In the genomic region with DNA sequence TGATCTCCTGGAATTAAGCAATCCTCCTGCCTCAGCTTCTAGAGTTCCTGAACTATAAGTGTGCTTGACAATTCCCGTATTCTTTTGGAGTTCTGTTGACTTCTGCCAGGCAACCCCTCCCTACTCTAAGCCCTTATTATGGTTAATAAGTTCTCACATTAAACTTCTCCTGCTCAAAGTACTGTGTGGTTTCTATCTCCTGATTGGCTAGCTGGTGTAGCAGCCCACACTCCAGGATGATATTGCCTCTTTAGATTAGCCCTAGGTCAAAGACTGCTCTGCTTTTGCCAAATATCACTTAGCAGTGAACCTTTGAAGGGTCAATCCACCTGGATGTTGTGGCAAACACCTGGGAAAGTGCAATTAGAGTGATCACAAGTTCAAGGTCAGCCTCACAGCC, we compare ENCODE assay signal across 9 mouse cellular contexts. TPM values are rescaled to one million over a fixed set of nuclear protein-coding genes. Genes with fewer than 3 reads are reported as not detected.
DNase-seq lines count a peak whose midpoint lies in the region; ATAC-seq and TF ChIP-seq lines count a peak whose summit lies in the region.
"Had no signal": no experiment of that assay in that cellular context is flagged by ENCODE, and none has a peak within 500 bp of the region (broad histone marks: within the 10 kb centered on the region; RNA-seq: fewer than 3 reads in every experiment).

No protein-coding gene starts in this region.

- no peak overlapping the region for H3K9ac ChIP-seq in hindbrain, embryonic 13.5 days
- H3K9ac ChIP-seq in limb, embryonic 14.5 days (ENCODE audit: low read depth, low read length, severe bottlenecking) = peak overlapping the region; percentile 43; the same call in 1 of the 2 replicates

- TF ChIP-seq POLR2A in limb, embryonic 14.5 days (IDR thresholded peaks at IDR 0.05; ENCODE audit: borderline replicate concordance, extremely low read depth, insufficient read depth, insufficient read length) = no peak
- TF ChIP-seq POLR2A in small intestine, adult 2 months (IDR thresholded peaks at IDR 0.05; ENCODE audit: low read depth, low read length) = no peak

- H3K4me1 ChIP-seq in hindbrain, embryonic 13.5 days (replicated peaks) = peaks cover 9% of the 10 kb centered on the region
- no peaks in the 10 kb centered on the region for H3K4me1 ChIP-seq in limb, embryonic 14.5 days (ENCODE audit: control insufficient read depth, insufficient read depth, low read length)
- peaks cover 29% of the 10 kb centered on the region for H3K4me1 ChIP-seq in small intestine, adult 2 months (ENCODE audit: control insufficient read depth, insufficient read depth, insufficient read length, low read length)

- no peak for TF ChIP-seq CTCF in left cerebral cortex, adult 2 months (IDR thresholded peaks at IDR 0.05)
- no peak for TF ChIP-seq CTCF in small intestine, adult 2 months (IDR thresholded peaks at IDR 0.05; ENCODE audit: extremely low read depth, insufficient read length, insufficient replicate concordance, low read depth, low read length)

- peaks cover 24% of the 10 kb centered on the region for H3K27me3 ChIP-seq in hindbrain, embryonic 13.5 days
- H3K27me3 ChIP-seq in limb, embryonic 14.5 days (ENCODE audit: control insufficient read depth, insufficient read depth, low read length) = no peaks in the 10 kb centered on the region
- H3K27me3 ChIP-seq in small intestine, adult 2 months (ENCODE audit: control insufficient read depth, insufficient read depth, low read length) = no peaks in the 10 kb centered on the region

- ATAC-seq in hindbrain, embryonic 13.5 days (ENCODE audit: low FRiP score) = no peak
- no peak for ATAC-seq in limb, embryonic 14.5 days (ENCODE audit: low FRiP score, low read depth)

- H3K4me3 ChIP-seq in left cerebral cortex, adult 2 months = peak overlapping the region; percentile 28
- H3K4me3 ChIP-seq in hindbrain, embryonic 13.5 days = peak overlapping the region; percentile 15; the same call in 1 of the 2 replicates
- peak overlapping the region; percentile 13; the same call in 1 of the 2 replicates for H3K4me3 ChIP-seq in limb, embryonic 14.5 days (replicated peaks; ENCODE audit: low read length)
- H3K4me3 ChIP-seq in small intestine, adult 2 months (ENCODE audit: low read depth, low read length) = no peak overlapping the region

- WGBS in hindbrain, embryonic 13.5 days = 71% methylated on average over 1 of the region's 1 CpGs
- 43% methylated on average over 1 of the region's 1 CpGs for WGBS in limb, embryonic 14.5 days
- WGBS in small intestine, adult 2 months = 11% methylated on average over 1 of the region's 1 CpGs

- H3K9me3 ChIP-seq in hindbrain, embryonic 13.5 days = no peaks in the 10 kb centered on the region
- H3K9me3 ChIP-seq in limb, embryonic 14.5 days (ENCODE audit: control insufficient read depth, low read length) = no peaks in the 10 kb centered on the region

- H3K36me3 ChIP-seq in hindbrain, embryonic 13.5 days = no peaks in the 10 kb centered on the region
- no peaks in the 10 kb centered on the region for H3K36me3 ChIP-seq in limb, embryonic 14.5 days (ENCODE audit: control insufficient read depth, insufficient read depth, low read length)
- no peaks in the 10 kb centered on the region for H3K36me3 ChIP-seq in small intestine, adult 2 months (ENCODE audit: control insufficient read depth, insufficient read depth, low read length)

- peak overlapping the region; percentile 45 for H3K4me2 ChIP-seq in hindbrain, embryonic 13.5 days
- H3K4me2 ChIP-seq in limb, embryonic 14.5 days (replicated peaks; ENCODE audit: low read depth, low read length, severe bottlenecking) = peak overlapping the region; percentile 43

- no peak overlapping the region for H3K27ac ChIP-seq in left cerebral cortex, adult 2 months
- H3K27ac ChIP-seq in hindbrain, embryonic 13.5 days = no peak overlapping the region
- H3K27ac ChIP-seq in limb, embryonic 14.5 days (replicated peaks; ENCODE audit: low read depth, low read length) = no peak overlapping the region
- peak overlapping the region; percentile 89 for H3K27ac ChIP-seq in small intestine, adult 2 months (ENCODE audit: insufficient read depth, low read depth, low read length)

- intact Hi-C loops in left cerebral cortex, adult 2 months (cut with DNase I) = no loop called here
- intact Hi-C loops in left cerebral cortex, postnatal 25 days (cut with DNase I) = no loop called here

- DNase-seq in left cerebral cortex, adult 2 months (ENCODE audit: extremely low spot score in 1 of 2, low spot score in 2 of 2) = no peak
- no peak for DNase-seq in left cerebral cortex, postnatal 25 days (ENCODE audit: low spot score in 2 of 2)
- no peak for DNase-seq in limb, embryonic 14.5 days (ENCODE audit: low spot score)
- no peak for DNase-seq in thymus, postnatal 25 days
- DNase-seq in gastrocnemius, postnatal 25 days = no peak
- no peak for DNase-seq in adrenal gland, postnatal 4 days (ENCODE audit: low spot score in 2 of 2)

RNA-seq across cellular contexts. Expression of a gene that starts 19.1 kb away (rescaled TPM):
- 1 to 10 TPM; 5.5 to 5.9 TPM for total RNA-seq in left cerebral cortex, adult 2 months (2021)
- total RNA-seq in left cerebral cortex, postnatal 25 days (2021) = 1 to 10 TPM; 4.1 to 5.2 TPM
- 12.1 and 12.4 TPM in 2 replicates for polyA plus RNA-seq in hindbrain, embryonic 13.5 days (2015; fragmentation: Nextera tagmentation; extraction: Ambion mirVana)
- polyA plus RNA-seq in limb, embryonic 14.5 days (2012; rRNA removed) = 51.7 and 52.2 TPM in 2 replicates
- 42.2 and 48.1 TPM in 2 replicates for polyA plus RNA-seq in limb, embryonic 14.5 days (2014; fragmentation: Nextera tagmentation; extraction: Ambion mirVana)
- 46.1 and 122 TPM in 2 replicates for polyA plus RNA-seq in small intestine, adult 2 months (2012; rRNA removed)
- 10 to 100 TPM; 10.2 to 12.8 TPM for total RNA-seq in gastrocnemius, postnatal 25 days (2021)
- 10 to 100 TPM; 32.1 to 35.2 TPM for total RNA-seq in adrenal gland, postnatal 4 days (2021)

RNA-seq across cellular contexts. Expression of a gene that starts 22.7 kb away (rescaled TPM):
- total RNA-seq in left cerebral cortex, adult 2 months (2021) = 10 to 100 TPM; 49.3 to 55.0 TPM
- total RNA-seq in left cerebral cortex, postnatal 25 days (2021) = 10 to 100 TPM; 51.3 to 56.8 TPM
- 46.8 and 49.7 TPM in 2 replicates for polyA plus RNA-seq in hindbrain, embryonic 13.5 days (2015; fragmentation: Nextera tagmentation; extraction: Ambion mirVana)
- polyA plus RNA-seq in limb, embryonic 14.5 days (2012; rRNA removed) = 38.1 and 48.5 TPM in 2 replicates
- polyA plus RNA-seq in limb, embryonic 14.5 days (2014; fragmentation: Nextera tagmentation; extraction: Ambion mirVana) = 32.1 and 34.4 TPM in 2 replicates
- polyA plus RNA-seq in small intestine, adult 2 months (2012; rRNA removed) = 3.9 and 7.0 TPM in 2 replicates
- total RNA-seq in gastrocnemius, postnatal 25 days (2021) = not detected
- total RNA-seq in adrenal gland, postnatal 4 days (2021) = 1 to 10 TPM in 1 of 2 experiments, under 1 TPM in 1; 0.84 to 1.6 TPM
- total RNA-seq: megakaryocyte progenitor cell, adult 5-6 weeks had no signal

RNA-seq across cellular contexts. Expression of a gene that starts 29.7 kb away (rescaled TPM):
- 10 to 100 TPM; 36.0 to 38.6 TPM for total RNA-seq in left cerebral cortex, adult 2 months (2021)
- 10 to 100 TPM; 32.1 to 37.4 TPM for total RNA-seq in left cerebral cortex, postnatal 25 days (2021)
- polyA plus RNA-seq in hindbrain, embryonic 13.5 days (2015; fragmentation: Nextera tagmentation; extraction: Ambion mirVana) = 34.6 and 38.0 TPM in 2 replicates
- polyA plus RNA-seq in limb, embryonic 14.5 days (2012; rRNA removed) = 150 and 198 TPM in 2 replicates
- 90.8 and 95.6 TPM in 2 replicates for polyA plus RNA-seq in limb, embryonic 14.5 days (2014; fragmentation: Nextera tagmentation; extraction: Ambion mirVana)
- polyA plus RNA-seq in small intestine, adult 2 months (2012; rRNA removed) = 81.6 and 97.3 TPM in 2 replicates
- total RNA-seq in gastrocnemius, postnatal 25 days (2021) = 10 to 100 TPM in 1 of 2 experiments, 1 to 10 TPM in 1; 8.2 to 11.4 TPM
- total RNA-seq in adrenal gland, postnatal 4 days (2021) = 10 to 100 TPM; 62.4 to 63.1 TPM

RNA-seq across cellular contexts. Expression of a gene that starts 37.8 kb away (rescaled TPM):
- under 1 TPM in 1 of 2 experiments, not detected in 1; 0.21 TPM for total RNA-seq in left cerebral cortex, adult 2 months (2021)
- under 1 TPM; 0.27 to 0.37 TPM for total RNA-seq in left cerebral cortex, postnatal 25 days (2021)
- 8.6 and 9.8 TPM in 2 replicates for polyA plus RNA-seq in hindbrain, embryonic 13.5 days (2015; fragmentation: Nextera tagmentation; extraction: Ambion mirVana)
- 56.5 and 67.1 TPM in 2 replicates for polyA plus RNA-seq in limb, embryonic 14.5 days (2012; rRNA removed)
- polyA plus RNA-seq in limb, embryonic 14.5 days (2014; fragmentation: Nextera tagmentation; extraction: Ambion mirVana) = 32.0 and 34.2 TPM in 2 replicates
- polyA plus RNA-seq in small intestine, adult 2 months (2012; rRNA removed) = 11.6 and 20.0 TPM in 2 replicates
- under 1 TPM in 1 of 2 experiments, not detected in 1; 0.38 TPM for total RNA-seq in gastrocnemius, postnatal 25 days (2021)
- total RNA-seq in adrenal gland, postnatal 4 days (2021) = 1 to 10 TPM; 3.3 to 6.1 TPM

RNA-seq across cellular contexts. Expression of a gene that starts 40.9 kb away (rescaled TPM):
- 10 to 100 TPM; 50.9 to 53.1 TPM for total RNA-seq in left cerebral cortex, adult 2 months (2021)
- 10 to 100 TPM; 47.8 to 48.1 TPM for total RNA-seq in left cerebral cortex, postnatal 25 days (2021)
- polyA plus RNA-seq in hindbrain, embryonic 13.5 days (2015; fragmentation: Nextera tagmentation; extraction: Ambion mirVana) = 74.4 and 76.2 TPM in 2 replicates
- polyA plus RNA-seq in limb, embryonic 14.5 days (2012; rRNA removed) = 313 and 432 TPM in 2 replicates
- polyA plus RNA-seq in limb, embryonic 14.5 days (2014; fragmentation: Nextera tagmentation; extraction: Ambion mirVana) = 165 and 173 TPM in 2 replicates
- 357 and 440 TPM in 2 replicates for polyA plus RNA-seq in small intestine, adult 2 months (2012; rRNA removed)
- 10 to 100 TPM; 24.7 to 28.8 TPM for total RNA-seq in gastrocnemius, postnatal 25 days (2021)
- 100 to 1,000 TPM; 108 TPM for total RNA-seq in adrenal gland, postnatal 4 days (2021)

Comparison
In these comparisons a context has a peak if more than half of its experiments do, and no peak if none do; other contexts are left out.
1. RNA of a gene that starts 22.7 kb away (total RNA-seq): 51.3 to 56.8 TPM in left cerebral cortex, postnatal 25 days and 49.3 to 55.0 TPM in left cerebral cortex, adult 2 months; 0.84 to 1.6 TPM in adrenal gland, postnatal 4 days and not detected in gastrocnemius, postnatal 25 days; every median in the first group is over 10 times any median in the second.